Mouse (Mus musculus) cerebellum, adult 18-20 months (tissue): ENCODE measurements at regions not wholly inside any gene's neighbourhood (a gene's known extent, or its start where the extent isn't known, plus 50 kb on each side); places are given as distances from the start of the nearest gene placed in this dataset.

Experiments
- DNase-seq, 2 experiments: peaks; one replicate each; pipeline ENCODE4 v3.0.0; 2021

DNA sequence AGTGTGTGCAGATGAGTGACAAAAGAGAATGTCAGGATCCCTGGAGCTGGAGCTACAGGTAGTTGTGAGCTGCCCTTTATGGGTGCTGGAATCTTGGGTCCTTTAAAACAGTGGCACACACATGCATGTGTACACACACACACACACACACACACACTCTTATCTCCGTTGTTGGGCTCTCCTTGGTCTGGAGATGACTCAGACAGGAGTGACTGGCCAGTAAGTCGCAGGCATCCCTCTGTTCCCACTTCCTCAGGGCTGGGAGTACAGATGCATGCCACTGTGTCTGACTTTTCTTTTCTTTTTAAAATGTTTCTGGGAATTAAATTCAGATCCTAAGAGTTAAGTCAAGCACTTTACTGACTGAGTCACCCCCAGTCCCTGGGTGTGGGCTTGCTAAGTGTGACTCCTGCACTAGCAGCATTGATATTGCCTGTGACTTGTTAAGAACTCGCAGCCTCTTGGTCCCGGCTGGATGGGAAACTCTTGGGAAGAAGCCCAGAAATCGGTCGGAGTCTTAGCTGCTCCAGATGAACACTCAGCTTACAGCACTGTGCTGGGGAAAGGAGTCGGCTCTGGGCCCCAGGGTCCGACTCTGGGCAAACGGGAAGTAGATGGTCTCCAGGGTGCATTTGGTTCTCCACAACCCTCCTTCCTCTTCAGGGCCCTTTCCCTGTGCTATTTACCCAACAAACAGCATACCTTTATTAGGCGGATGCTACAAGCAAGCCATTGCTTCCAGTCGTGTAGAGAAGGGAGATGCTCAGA lies 233.0 kb upstream of the Cxcr4 start:
- no peak for DNase-seq

DNA sequence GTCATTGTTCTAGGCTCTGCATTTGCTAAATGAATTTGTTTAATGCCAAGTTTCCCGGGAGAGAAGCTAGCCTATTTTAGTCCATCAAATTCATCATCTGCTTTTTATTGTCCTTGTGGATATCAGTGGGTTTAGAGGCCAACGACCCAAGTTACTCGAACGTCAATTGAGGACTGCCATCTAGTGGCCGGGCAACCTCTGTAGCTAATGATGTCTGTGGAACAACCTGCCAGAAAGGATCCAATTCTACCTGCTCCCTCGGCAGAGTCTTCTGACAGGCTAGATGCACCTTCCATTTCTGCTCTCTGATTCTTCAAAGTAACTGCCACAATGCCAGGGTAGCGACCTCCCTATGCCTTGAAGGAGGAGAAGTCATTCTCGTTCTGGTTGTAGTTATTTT lies 232.1 kb upstream of the Cxcr4 start:
- DNase-seq, result peak; percentile 46 to 49

DNA sequence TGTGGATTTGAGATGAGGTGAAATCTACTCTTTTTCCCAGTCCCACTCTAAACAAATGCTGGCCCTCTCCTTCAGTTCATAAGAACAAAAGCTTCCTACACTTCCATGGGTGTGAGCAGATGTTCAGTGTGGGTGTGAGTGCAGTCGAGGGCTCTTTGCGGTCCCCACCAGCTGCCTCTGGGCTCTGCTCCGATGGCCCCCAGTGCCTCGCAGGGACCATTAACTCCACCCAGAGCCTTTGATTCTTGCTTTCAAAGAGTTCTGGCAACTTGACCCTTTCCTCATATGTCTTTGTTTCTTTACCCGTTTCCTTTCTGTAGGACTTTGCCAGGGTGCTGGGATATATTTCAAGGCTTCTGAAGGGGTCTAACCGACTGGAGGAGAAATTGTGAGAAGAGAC lies 229.9 kb upstream of the Cxcr4 start:
- DNase-seq, result no peak

DNA sequence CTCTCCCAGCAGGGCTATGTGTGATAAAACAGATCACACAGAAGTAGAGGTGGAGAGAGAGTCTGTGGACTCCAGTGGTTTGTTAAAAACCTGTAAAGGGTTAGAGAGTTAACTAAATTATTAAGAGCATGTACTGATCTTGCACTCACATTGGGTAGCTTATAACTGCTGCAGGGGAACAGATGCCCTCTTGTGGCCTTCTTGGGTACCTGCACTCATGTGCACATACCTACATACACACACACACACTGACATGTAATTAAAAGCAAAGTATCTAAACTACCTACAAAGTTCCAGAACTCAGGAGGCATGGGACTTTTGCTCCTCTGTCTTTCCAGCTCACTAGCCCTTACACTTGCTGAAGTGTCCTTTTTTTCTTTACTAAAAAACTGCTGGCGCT lies 228.4 kb upstream of the Cxcr4 start:
- no peak for DNase-seq

DNA sequence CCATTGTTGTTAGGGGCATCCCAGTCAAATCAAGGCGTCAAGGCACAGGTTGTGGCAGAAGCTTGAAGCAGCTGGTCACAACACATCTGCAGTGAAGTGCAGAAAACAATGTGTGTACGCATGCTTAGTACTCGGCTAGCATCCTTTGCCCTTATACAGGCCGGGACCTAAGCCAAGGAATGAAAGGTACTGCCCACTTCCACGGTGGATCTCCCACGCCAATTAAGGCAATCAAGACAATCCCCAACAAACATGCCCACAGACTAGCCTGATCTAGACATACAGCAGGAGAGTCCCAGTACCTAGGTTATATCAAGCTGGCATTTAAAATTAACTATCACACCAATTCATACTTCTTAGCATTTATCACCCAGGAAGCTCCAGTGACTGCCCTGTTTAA lies 227.5 kb upstream of the Cxcr4 start:
- no peak for DNase-seq

DNA sequence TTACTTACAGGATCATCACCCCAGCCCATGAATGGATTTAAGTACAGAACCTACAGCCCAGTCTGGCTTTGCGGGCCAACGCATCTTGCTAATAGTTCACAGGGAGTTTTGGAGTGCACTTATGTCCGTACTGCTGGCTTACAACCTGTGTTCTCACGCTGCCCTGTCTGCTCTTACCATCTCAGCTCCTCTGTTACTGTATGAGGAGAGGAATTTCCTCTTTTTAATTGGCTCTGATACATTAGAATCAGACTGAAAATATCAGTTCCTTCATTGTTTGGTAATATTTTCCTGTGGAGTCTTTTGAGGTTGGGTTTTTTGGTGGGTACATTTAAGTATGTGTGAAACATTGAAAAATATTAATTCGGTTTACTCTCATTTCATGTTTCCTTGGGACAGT lies 221.3 kb upstream of the Cxcr4 start:
- DNase-seq, result no peak

DNA sequence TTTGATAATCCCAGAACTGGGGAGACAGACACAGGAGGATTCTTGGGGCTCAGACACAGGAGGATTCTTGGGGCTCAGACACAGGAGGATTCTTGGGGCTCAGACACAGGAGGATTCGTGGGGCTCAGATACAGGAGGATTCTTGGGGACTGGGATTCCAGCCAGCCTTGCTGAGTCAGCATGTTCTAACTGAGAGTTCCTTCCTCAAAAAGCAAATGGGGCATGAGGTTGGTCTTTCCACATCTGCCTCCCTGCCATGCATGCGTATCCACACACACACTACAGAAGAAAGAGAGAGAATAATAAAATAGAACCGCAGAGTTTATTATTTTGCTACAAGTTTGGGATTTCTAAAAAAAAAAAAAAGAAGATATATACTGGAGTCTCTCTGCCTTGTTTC lies 218.8 kb upstream of the Cxcr4 start:
- no peak for DNase-seq

DNA sequence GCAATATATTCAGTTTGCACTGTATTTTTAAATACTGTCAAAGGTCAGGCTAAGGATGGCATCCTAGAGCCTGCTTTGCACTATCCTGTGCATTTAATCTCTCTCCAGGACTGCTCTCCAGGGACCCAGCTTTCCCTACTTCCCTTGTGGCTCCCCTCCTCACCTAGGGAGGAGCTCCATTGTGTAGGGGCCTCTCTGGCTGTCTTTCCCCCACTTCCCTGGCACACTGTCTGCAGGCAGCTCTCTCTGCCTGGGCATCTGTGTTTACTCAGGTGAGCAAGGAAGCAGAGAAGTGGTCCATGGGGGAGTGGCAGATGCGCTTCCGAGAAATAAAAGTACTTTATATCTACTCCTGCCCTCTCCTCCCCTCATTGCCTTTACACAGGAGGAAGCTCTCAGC lies 218.0 kb upstream of the Cxcr4 start:
- DNase-seq, result no peak

DNA sequence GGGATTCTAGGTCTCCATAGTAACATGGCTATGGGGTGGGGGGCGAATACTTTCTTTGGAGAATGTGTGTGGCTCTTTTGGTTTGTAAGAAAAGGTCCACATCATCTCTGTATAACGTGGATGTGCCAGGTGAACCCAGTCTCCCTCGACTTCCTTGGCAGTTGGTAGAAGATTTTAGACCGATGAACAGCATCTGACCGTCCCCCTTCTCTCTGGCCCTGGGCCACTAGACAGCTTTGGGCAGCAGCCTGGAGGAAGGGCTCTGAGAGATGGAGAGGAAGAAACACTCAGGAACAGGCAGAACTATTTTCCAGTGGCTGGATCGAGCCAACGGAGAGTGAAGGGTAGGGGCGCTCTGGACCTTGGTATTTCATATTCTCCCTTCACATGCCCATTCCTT lies 217.5 kb upstream of the Cxcr4 start:
- DNase-seq, result no peak

DNA sequence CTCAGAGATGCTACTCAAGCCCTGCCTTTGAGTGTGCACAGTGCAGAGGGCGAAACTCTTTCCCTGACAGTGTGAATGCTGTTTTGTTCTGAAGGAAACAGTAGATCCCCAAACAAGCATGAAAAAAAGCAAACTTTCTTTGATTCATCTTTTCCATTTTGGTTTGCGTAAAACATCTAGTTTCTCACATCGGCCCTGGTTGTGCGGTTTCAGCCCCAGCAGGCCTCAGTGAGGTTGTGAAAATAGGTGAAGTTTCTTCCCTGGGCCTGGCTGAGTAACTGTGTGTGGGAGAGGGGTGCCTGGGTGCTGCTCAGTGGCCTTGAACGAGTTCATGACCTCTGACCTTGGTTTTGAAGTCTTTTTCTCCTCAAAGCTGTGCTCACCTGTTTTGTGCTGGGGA lies 216.5 kb upstream of the Cxcr4 start:
- DNase-seq, result no peak

DNA sequence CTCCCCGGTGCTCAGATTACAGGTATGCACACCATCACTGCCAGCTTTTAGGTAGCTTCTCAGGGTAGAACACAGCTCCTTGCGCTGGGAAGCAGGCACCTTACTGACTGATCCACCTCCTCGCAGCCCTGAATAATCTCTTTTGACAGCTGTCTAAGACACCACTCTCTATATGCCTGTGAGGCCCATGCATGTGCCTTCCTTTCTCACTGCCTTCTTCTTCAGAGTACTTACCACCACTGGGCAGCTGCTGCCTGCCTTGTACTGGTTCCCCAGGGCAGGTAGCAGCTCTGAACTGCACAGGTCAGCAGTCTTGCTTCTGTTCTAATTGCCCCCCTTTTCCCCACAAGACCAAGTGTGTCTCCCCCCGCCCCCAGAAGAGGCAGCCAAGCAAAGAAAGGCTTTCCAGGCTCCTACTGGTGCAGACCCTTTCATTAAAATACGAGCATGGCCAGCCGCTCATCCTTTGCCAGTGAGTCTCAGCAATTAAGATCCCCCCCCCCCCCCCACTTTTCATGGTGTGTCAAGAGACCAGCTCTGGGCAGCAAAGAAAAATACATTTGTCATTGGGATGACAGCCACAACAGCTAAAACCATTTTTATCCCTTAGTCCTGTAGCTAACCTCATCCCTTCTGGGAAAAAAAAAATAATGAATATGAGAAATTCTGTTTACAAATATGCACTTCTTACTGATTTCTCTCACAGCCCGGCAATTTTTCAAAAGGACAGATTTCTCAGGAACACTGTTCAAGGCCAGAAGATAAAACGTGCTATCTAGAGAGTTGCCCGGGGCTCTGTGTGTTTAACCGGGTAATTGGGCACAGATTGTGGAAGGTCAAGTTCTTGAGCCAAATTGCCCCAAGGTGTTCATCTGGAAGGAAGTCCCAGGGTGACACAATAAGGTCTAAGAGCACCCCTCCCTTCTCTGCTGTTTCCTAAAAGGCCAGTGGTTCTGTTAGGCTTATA lies 213.9 kb upstream of the Cxcr4 start:
- DNase-seq, result no peak

DNA sequence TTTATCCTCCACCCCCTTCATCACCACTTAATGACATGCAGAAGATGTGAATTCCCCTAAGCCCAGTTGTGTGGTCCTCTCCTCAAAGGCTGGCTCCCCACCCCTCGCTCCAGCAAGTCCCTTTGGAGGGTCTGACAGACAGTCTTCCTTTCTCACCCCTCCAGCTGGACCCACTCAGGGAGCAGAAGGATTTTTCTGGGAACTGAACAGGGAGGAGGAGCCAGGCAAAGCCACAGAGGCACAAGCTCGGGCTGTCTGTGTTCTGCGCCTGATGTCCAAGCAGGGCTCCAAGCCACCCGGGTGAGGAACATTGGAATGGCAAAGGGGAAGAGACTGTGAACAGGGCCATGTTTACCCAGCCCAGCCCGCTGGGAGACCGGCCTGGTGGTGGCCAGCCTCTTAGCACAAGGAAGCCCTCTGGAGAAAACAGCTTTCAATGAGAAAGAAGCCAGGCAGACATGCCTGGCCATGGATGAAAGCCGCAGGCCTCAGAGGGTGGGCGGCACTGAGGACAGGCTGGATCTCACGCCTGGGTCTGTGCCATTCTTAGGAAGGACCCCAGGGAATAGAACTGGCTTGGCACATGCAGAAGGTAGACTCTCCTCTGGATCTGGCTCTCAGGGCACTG lies 211.5 kb upstream of the Cxcr4 start:
- DNase-seq, result no peak

DNA sequence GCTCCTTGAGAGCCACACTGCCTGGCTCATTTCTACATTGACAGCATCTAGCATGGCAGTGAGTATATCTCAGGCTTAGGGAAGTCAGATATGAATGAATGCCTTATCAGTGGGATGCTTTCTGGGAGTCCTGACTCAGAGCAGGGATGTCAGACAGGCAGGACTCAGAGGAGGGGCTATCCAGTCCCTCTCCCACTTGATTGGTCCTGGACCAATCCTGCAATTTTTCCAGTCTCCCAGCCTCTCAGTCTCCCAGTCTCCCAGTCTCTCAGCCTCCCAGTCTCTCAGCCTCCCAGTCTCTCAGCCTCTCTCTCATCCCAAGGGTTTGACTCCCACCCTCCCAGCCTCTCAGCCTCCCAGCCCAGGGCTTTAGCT lies 211.0 kb upstream of the Cxcr4 start:
- no peak for DNase-seq

DNA sequence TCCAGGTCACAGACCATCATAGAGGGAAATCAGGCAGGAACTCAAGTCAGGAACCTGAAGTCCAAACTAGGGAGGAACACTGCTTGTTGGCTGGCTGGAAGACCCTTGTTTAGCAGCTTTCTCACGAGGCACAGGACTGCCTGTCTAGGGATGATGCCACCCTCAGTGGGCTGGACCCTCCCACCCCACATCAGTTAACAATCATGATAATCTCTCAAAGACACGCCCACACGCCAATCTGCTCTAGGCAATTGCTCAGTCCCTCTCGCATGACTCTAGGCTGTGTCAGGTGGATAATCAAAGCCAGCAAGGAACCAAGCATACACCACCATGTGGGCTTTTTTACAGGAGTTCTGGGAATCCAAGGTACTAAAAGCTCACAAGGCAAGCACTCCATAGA lies 206.6 kb upstream of the Cxcr4 start:
- no peak for DNase-seq

DNA sequence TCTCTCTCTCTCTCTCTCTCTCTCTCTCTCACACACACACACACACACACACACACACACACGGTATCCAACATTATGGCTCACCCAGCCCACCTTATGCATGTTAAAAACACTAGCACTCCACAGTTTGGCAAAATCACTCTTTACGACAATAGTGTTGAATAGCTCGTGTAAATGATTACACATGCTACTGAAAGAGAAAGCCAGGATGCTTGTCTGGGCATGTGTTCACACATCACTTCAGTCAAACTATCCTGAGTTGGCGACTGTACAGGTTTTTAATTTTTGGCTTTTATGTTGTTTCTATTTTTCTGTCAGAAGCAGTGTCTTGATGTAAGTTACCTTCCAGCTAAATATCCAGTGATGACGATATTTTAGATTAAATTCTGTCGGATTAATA lies 203.6 kb upstream of the Cxcr4 start:
- DNase-seq, result no peak

DNA sequence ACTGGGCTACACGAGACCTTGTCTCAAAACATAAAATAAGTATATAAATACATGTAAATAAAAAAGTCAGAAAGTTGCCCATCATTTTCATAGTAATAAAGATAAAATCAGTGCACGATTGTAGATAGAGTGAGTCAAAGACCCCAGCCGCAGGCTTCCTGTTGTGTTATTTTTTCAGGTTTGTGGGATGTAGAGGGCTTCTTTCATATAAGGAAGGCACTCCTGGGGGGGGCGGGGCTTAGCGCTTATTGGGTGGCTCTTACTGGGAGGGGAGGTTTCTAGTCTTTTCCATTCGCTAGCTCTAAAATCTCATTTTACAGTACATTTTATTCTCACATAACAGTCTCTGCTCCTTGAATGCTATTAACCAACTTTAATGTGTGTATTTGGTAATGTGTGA lies 198.8 kb upstream of the Cxcr4 start:
- no peak for DNase-seq

DNA sequence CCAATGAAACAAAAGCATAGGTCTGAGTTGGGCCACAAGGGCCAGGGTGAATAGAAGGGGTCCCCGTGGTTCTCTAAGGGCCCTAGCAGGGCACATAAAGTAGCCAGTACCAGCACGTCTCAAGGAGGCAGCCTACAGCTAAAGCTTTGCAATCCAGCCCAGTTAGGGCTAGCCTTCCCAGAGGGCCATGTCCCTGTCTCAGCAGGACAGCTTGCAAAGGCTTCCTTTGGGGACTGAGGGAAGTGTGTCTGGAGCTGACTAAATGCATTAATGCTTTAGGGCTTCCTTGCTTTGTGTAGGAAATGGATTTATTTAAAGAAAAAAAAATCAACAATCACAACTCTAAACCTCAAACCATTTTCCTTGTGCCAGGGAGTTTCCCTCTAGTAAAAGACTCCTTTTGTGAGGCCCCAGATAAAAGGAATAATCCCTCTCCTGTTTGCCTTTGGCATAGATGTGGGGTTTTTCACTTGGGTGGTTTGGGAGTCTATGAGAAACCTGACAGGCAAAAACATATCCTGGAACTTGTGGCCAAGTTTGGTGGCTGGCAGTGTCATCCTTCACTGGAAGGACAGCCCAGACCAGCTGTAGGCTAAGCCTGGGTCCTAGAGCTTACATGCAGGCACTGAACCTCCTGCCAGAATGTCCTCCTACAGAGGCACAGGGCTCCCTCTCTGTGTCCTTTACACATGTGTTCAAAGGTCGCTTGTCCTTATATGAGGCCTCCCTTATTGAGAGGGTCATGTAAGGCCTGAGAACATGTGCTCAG lies 197.7 kb upstream of the Cxcr4 start:
- no peak for DNase-seq

DNA sequence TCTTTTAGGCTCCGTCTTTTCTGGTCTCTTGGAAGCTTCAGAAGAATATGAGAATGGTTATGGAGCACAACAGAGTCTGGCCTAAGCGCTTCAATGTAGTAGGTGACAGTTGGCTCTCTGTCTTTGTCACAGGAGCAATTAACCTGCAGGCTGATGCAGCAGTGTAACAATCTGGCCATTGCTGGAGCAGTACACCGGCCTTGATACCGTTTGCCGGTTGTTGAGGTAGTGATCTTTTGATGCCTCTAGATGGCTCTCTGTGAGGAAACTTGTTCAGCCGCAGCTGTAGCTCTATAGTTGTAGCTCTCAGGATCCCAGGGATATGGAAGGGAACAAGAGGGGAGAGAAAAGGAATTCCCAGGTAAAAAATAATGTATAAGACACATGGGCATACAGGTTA lies 196.1 kb upstream of the Cxcr4 start:
- no peak for DNase-seq

DNA sequence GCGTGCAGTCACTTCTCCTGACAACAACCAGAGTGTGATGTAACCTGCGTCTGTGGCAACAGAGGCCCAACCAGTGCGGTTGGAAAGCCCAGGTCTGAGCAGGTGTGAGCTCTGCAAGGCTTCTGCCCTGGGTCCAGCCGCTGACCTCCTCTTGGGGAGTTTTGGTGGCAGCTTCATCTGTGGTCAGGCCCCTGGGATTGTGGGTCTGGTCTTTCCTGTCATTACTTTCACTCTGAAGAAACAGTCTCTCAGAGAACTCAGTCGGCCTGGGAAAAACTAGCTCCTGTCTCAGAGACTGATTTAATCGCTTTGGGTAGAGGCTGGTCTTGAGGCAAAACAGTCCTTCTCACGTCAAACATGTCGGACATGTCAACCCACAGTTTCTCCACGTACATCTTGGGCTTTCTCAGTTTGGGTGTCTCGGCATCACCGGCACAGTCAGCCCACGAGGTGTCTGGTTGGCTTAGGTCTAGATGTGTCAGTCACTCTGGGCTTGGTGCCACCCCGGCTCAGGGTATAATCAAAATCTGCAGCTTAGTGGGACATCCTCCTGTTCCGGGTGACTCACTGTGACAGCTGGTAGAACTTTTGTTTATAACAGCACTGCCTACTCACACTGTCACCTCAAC lies 195.0 kb upstream of the Cxcr4 start:
- no peak for DNase-seq

DNA sequence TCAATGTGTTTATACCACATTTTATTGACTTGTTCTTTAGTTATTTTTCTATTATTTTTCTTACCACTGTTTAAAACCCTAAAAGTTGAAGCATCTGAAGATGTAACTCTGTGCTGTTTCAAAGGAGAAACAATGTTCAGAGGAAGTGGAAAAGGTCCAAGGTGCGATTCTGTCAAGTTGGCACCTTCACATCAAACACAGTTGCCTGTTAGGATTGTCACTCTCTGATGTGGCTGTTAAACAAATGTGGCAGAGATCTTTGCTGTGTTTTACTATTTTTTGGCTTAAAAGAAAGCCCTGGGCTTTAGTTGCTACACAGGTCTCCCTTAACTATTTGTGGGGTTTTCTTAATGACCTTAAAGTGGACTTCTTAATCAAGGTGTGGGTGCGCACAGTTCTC lies 190.2 kb upstream of the Cxcr4 start:
- DNase-seq, result no peak

DNA sequence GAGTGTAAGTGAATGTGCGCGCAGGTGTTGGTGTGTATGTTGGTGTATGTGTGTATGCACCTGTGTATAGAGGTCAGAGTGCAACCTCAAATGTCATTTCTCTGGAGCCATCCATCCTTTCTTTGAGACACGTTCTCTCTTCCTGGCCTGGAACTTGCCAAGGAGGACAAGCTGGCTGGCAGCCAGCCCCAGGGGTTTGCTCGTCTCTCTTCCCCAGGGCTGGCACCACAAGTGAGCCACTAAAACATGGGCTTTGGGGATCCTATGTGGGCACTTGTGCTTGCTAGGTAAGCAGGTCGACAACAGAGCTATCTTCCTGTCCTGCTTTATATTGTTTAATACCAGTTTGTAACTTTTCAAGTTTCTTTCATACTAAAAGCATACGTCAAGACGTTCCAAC lies 189.8 kb upstream of the Cxcr4 start:
- no peak for DNase-seq

DNA sequence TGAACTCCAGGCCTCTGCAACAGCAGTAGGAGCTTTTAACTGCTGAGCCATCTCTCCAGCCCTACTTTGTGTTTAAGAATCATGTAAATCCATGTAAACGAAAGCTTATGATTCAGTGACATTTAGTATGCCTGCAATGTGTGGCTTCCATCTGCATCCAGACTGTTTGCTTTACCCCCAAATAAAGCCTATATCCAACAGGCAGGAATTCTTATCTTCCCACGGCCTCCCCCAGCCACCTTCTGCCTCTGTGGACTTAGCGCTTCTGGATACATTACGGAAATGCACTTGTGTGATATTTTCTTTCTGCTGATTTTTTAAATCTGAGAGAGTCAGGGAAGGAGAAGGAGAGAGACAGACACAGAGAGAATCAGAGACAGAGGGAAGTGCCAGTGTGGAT lies 189.2 kb upstream of the Cxcr4 start:
- no peak for DNase-seq
